Mouse (Mus musculus) liver, embryonic 15.5 days (tissue): ENCODE data around the gene Plcxd2. TPM values are rescaled to one million over a fixed set of nuclear protein-coding genes. Genes with fewer than 3 reads are reported as not detected.
A peak's percentile ranks its signal among the peaks of the same experiment; 100 is the strongest.

Source experiments
- ATAC-seq: fragments of 200-750 bp; cut with Nextera tagmentation; 2 replicates; pipeline ENCODE4 v1.8.0; 2017; ENCODE audit warnings: moderate number of reproducible peaks, mild to moderate bottlenecking, moderate library complexity; ENCODE audit not compliant: insufficient read depth
- H3K27ac ChIP-seq: fragments of 300-500 bp; sonication (generic); replicated peaks from 2 replicates; pipeline ENCODE4 v1.5.1; 2015; ENCODE audit warnings: mild to moderate bottlenecking, inconsistent platforms
- H3K27me3 ChIP-seq: fragments of 300-500 bp; sonication (generic); 2 replicates; pipeline ENCODE4 v1.6.1; 2015; ENCODE audit warnings: mild to moderate bottlenecking, inconsistent platforms
- H3K36me3 ChIP-seq: fragments of 300-500 bp; sonication (generic); replicated peaks from 2 replicates; pipeline ENCODE4 v1.6.1; 2015; ENCODE audit warnings: moderate library complexity, mild to moderate bottlenecking, inconsistent platforms
- H3K4me1 ChIP-seq: fragments of 300-500 bp; sonication (generic); replicated peaks from 2 replicates; pipeline ENCODE4 v1.6.1; 2015; ENCODE audit warnings: inconsistent platforms
- H3K4me2 ChIP-seq: fragments of 300-500 bp; sonication (generic); 2 replicates; pipeline ENCODE4 v1.6.1; 2015; ENCODE audit warnings: moderate library complexity, mild to moderate bottlenecking, inconsistent platforms
- H3K4me3 ChIP-seq: fragments of 300-500 bp; sonication (generic); replicated peaks from 2 replicates; pipeline ENCODE4 v1.5.1; 2015; ENCODE audit warnings: mild to moderate bottlenecking, inconsistent platforms
- H3K9ac ChIP-seq: fragments of 300-500 bp; sonication (generic); 2 replicates; pipeline ENCODE4 v1.6.1; 2015; ENCODE audit warnings: moderate library complexity, mild to moderate bottlenecking, inconsistent platforms
- H3K9me3 ChIP-seq: fragments of 300-500 bp; sonication (generic); replicated peaks from 2 replicates; pipeline ENCODE4 v1.6.1; 2016; ENCODE audit warnings: inconsistent platforms
- WGBS: fragments of 180-500 bp; shearing (Covaris S2); methylation state at CpG from one replicate; pipeline ENCODE4 v1.1.7; 2015; ENCODE audit warnings: mixed read lengths; ENCODE audit not compliant: insufficient replicate concordance; 5-methylcytosine and 5-hydroxymethylcytosine counted together
- polyA plus RNA-seq: library from polyadenylated mRNA; unstranded; fragments of >200 nt; fragmentation: Nextera tagmentation; extraction: Ambion mirVana; gene quantifications from 2 replicates; pipeline ENCODE4 v1.2.1, GENCODE M21; 2015

Gene Plcxd2
- 2.9 and 3.3 TPM in 2 replicates for polyA plus RNA-seq

- ATAC-seq = peak; percentile 94
- under 1% methylated on average over 39 of the region's 39 CpGs for WGBS
Observed at GRCm38 (mm10) chr16:46010153-46010905, at the start of gene Plcxd2. TSS of gene Plcxd2 (minus strand) at chr16:46010218.

GRCm38 (mm10) chr16:46046906-46047305, 36.9 kb upstream of the Plcxd2 start:
- Histone ChIP-seq H3K4me3 (no peak overlapping the region), H3K9ac (no peak overlapping the region), H3K27me3 (no peaks in the 10 kb centered on the region), H3K36me3 (no peaks in the 10 kb centered on the region), H3K4me1 (no peaks in the 10 kb centered on the region), H3K4me2 (no peak overlapping the region), H3K9me3 (no peaks in the 10 kb centered on the region), H3K27ac (no peak overlapping the region)
- ATAC-seq = no peak
- WGBS = 51% methylated on average over 2 of the region's 2 CpGs

More at GRCm38 (mm10) chr16:46010153-46010905, at the start of gene Plcxd2:
- Histone ChIP-seq H3K36me3 (no peaks in the 10 kb centered on the region), H3K4me3 (peak within 1 kb of the TSS; percentile 60), H3K9me3 (no peaks in the 10 kb centered on the region), H3K4me1 (peaks cover 15% of the 10 kb centered on the region), H3K9ac (peak within 1 kb of the TSS; percentile 33), H3K27me3 (no peaks in the 10 kb centered on the region), H3K27ac (peak within 1 kb of the TSS; percentile 69), H3K4me2 (peak within 1 kb of the TSS; percentile 71)

- Histone ChIP-seq H3K4me3 (no peak overlapping the region), H3K27ac (no peak overlapping the region), H3K36me3 (no peaks in the 10 kb centered on the region), H3K4me2 (no peak overlapping the region), H3K9me3 (no peaks in the 10 kb centered on the region), H3K4me1 (no peaks in the 10 kb centered on the region), H3K27me3 (no peaks in the 10 kb centered on the region), H3K9ac (no peak overlapping the region)
- WGBS = 48% methylated on average over 2 of the region's 2 CpGs
- no peak for ATAC-seq
Observed at GRCm38 (mm10) chr16:46036261-46036660, 26.2 kb upstream of the Plcxd2 start.

- H3K27me3 ChIP-seq = no peaks in the 10 kb centered on the region
- 52% methylated on average over 9 of the region's 9 CpGs for WGBS
- ATAC-seq = no peak
- no peak overlapping the region for H3K27ac ChIP-seq
- H3K36me3 ChIP-seq = no peaks in the 10 kb centered on the region
- no peak overlapping the region for H3K4me3 ChIP-seq
- H3K9ac ChIP-seq = no peak overlapping the region
- no peak overlapping the region for H3K4me2 ChIP-seq
- no peaks in the 10 kb centered on the region for H3K4me1 ChIP-seq
- H3K9me3 ChIP-seq = no peaks in the 10 kb centered on the region
Observed at GRCm38 (mm10) chr16:46033896-46034295, 23.9 kb upstream of the Plcxd2 start.

- Histone ChIP-seq H3K27ac (no peak overlapping the region), H3K4me2 (no peak overlapping the region), H3K36me3 (no peaks in the 10 kb centered on the region), H3K9me3 (no peaks in the 10 kb centered on the region), H3K27me3 (no peaks in the 10 kb centered on the region), H3K9ac (no peak overlapping the region), H3K4me1 (no peaks in the 10 kb centered on the region), H3K4me3 (no peak overlapping the region)
- no peak for ATAC-seq
- 44% methylated on average over 5 of the region's 5 CpGs for whole genome bisulfite sequencing
Observed at GRCm38 (mm10) chr16:46022958-46023491, 13.0 kb upstream of the Plcxd2 start.

- Histone ChIP-seq H3K27me3 (no peaks in the 10 kb centered on the region), H3K4me1 (no peaks in the 10 kb centered on the region), H3K27ac (no peak overlapping the region), H3K4me2 (no peak overlapping the region), H3K4me3 (no peak overlapping the region), H3K9me3 (no peaks in the 10 kb centered on the region), H3K9ac (no peak overlapping the region), H3K36me3 (no peaks in the 10 kb centered on the region)
- 17% methylated on average over 5 of the region's 5 CpGs for WGBS
- ATAC-seq = no peak
Observed at GRCm38 (mm10) chr16:46022189-46022928, 12.3 kb upstream of the Plcxd2 start.

- WGBS = 68% methylated on average over 2 of the region's 2 CpGs
- no peak overlapping the region for H3K4me3 ChIP-seq
- no peaks in the 10 kb centered on the region for H3K9me3 ChIP-seq
- H3K4me1 ChIP-seq = no peaks in the 10 kb centered on the region
- H3K27ac ChIP-seq = no peak overlapping the region
- H3K9ac ChIP-seq = no peak overlapping the region
- H3K36me3 ChIP-seq = no peaks in the 10 kb centered on the region
- no peak overlapping the region for H3K4me2 ChIP-seq
- H3K27me3 ChIP-seq = no peaks in the 10 kb centered on the region
- ATAC-seq = no peak
Observed at GRCm38 (mm10) chr16:46021302-46021701, 11.3 kb upstream of the Plcxd2 start.

- WGBS = 45% methylated on average over 2 of the region's 2 CpGs
- H3K4me1 ChIP-seq = no peaks in the 10 kb centered on the region
- no peak overlapping the region for H3K27ac ChIP-seq
- no peak overlapping the region for H3K4me3 ChIP-seq
- no peak overlapping the region for H3K4me2 ChIP-seq
- no peaks in the 10 kb centered on the region for H3K36me3 ChIP-seq
- no peak overlapping the region for H3K9ac ChIP-seq
- no peaks in the 10 kb centered on the region for H3K9me3 ChIP-seq
- ATAC-seq = no peak
- no peaks in the 10 kb centered on the region for H3K27me3 ChIP-seq
Observed at GRCm38 (mm10) chr16:46020396-46020795, 10.4 kb upstream of the Plcxd2 start.

- H3K27me3 ChIP-seq = no peaks in the 10 kb centered on the region
- H3K4me3 ChIP-seq = no peak overlapping the region
- no peak overlapping the region for H3K4me2 ChIP-seq
- no peaks in the 10 kb centered on the region for H3K4me1 ChIP-seq
- H3K9me3 ChIP-seq = no peaks in the 10 kb centered on the region
- no peak overlapping the region for H3K9ac ChIP-seq
- H3K36me3 ChIP-seq = no peaks in the 10 kb centered on the region
- whole genome bisulfite sequencing = 63% methylated on average over 4 of the region's 4 CpGs
- no peak overlapping the region for H3K27ac ChIP-seq
- no peak for ATAC-seq
Observed at GRCm38 (mm10) chr16:46019799-46020198, 9.8 kb upstream of the Plcxd2 start.

- Histone ChIP-seq H3K4me2 (no peak overlapping the region), H3K27me3 (no peaks in the 10 kb centered on the region), H3K9me3 (no peaks in the 10 kb centered on the region), H3K36me3 (no peaks in the 10 kb centered on the region), H3K9ac (no peak overlapping the region), H3K4me1 (no peaks in the 10 kb centered on the region), H3K4me3 (no peak overlapping the region), H3K27ac (no peak overlapping the region)
- no peak for ATAC-seq
- WGBS = 57% methylated on average over 1 of the region's 1 CpGs
Observed at GRCm38 (mm10) chr16:46019359-46019758, 9.3 kb upstream of the Plcxd2 start.

GRCm38 (mm10) chr16:46011696-46012095, 1.7 kb upstream of the Plcxd2 start:
- Histone ChIP-seq H3K27me3 (no peaks in the 10 kb centered on the region), H3K4me1 (peaks cover 15% of the 10 kb centered on the region), H3K4me3 (no peak overlapping the region), H3K4me2 (no peak overlapping the region), H3K9ac (no peak overlapping the region), H3K36me3 (no peaks in the 10 kb centered on the region), H3K27ac (no peak overlapping the region), H3K9me3 (no peaks in the 10 kb centered on the region)
- ATAC-seq = no peak
- WGBS = 65% methylated on average over 1 of the region's 1 CpGs
